Comparison of ENCODE assay signal across 22 mouse cellular contexts in genomic region chr2:31612627-31613026, GRCm38 (mm10). TPM values are rescaled to one million over a fixed set of nuclear protein-coding genes. Genes with fewer than 3 reads are reported as not detected.
A peak's percentile ranks its signal among the peaks of the same experiment; 100 is the strongest.
DNase-seq lines count a peak whose midpoint lies in the region; ATAC-seq and TF ChIP-seq lines count a peak whose summit lies in the region.
"Had no signal": no experiment of that assay in that cellular context is flagged by ENCODE, and none has a peak within 500 bp of the region (broad histone marks: within the 10 kb centered on the region; RNA-seq: fewer than 3 reads in every experiment).

No protein-coding gene starts in this region.

- H3K27me3 ChIP-seq in CH12.LX (replicated peaks): no peaks in the 10 kb centered on the region
- H3K27me3 ChIP-seq in forebrain, embryonic 15.5 days: no peaks in the 10 kb centered on the region
- no peaks in the 10 kb centered on the region for H3K27me3 ChIP-seq in midbrain, embryonic 15.5 days (replicated peaks)
- H3K27me3 ChIP-seq: embryonic facial prominence, embryonic 12.5 days; forebrain, embryonic 13.5 days had no signal

- no peak overlapping the region for H3K4me2 ChIP-seq in CH12.LX (ENCODE audit: insufficient read depth, low read depth, poor library complexity, severe bottlenecking)
- H3K4me2 ChIP-seq in forebrain, embryonic 15.5 days (replicated peaks): no peak overlapping the region
- no peak overlapping the region for H3K4me2 ChIP-seq in midbrain, embryonic 15.5 days
- H3K4me2 ChIP-seq: embryonic facial prominence, embryonic 12.5 days; forebrain, embryonic 13.5 days had no signal

- no peak for ATAC-seq in forebrain, embryonic 15.5 days (replicated peaks)
- ATAC-seq in midbrain, embryonic 15.5 days (replicated peaks): no peak
- ATAC-seq: forebrain, embryonic 13.5 days; forebrain, embryonic 16.5 days had no signal

- no peaks in the 10 kb centered on the region for H3K79me2 ChIP-seq in CH12.LX (replicated peaks; ENCODE audit: control insufficient read depth, extremely low read depth, insufficient read depth, poor library complexity, severe bottlenecking)

- peaks cover 58 to 83% of the 10 kb centered on the region in 2 experiments for H3K36me3 ChIP-seq in CH12.LX (replicated peaks in 1 of 2; ENCODE audit: control insufficient read depth in 1 of 2, insufficient read depth in 1 of 2, low read length in 1 of 2)
- H3K36me3 ChIP-seq in forebrain, embryonic 15.5 days: peaks cover 68% of the 10 kb centered on the region
- H3K36me3 ChIP-seq in midbrain, embryonic 15.5 days (replicated peaks): peaks cover 53% of the 10 kb centered on the region

- peak overlapping the region in 1 of 3 experiments; percentile 54 for H3K4me3 ChIP-seq in CH12.LX (replicated peaks in 1 of 3; ENCODE audit: low read depth in 2 of 3, low read length in 2 of 3, poor library complexity in 1 of 3)
- H3K4me3 ChIP-seq in forebrain, embryonic 15.5 days: no peak overlapping the region
- H3K4me3 ChIP-seq in midbrain, embryonic 15.5 days: no peak overlapping the region
- H3K4me3 ChIP-seq: embryonic facial prominence, embryonic 10.5 days; embryonic facial prominence, embryonic 12.5 days; forebrain, embryonic 13.5 days had no signal

- peak; percentile 64 for DNase-seq in CD4-positive, CD25-positive, alpha-beta regulatory T cell, adult 2 months (ENCODE audit: low read depth, low spot score)
- peak; percentile 69 for DNase-seq in CH12.LX (ENCODE audit: extremely low read depth)
- peak; percentile 71 for DNase-seq in induced T-regulatory cell, adult 2 months (ENCODE audit: low read depth)
- no peak for DNase-seq in adipocyte (ENCODE audit: low spot score)
- no peak for DNase-seq in thymus, postnatal 14 days
- DNase-seq: adrenal gland, adult 2 months; adrenal gland, postnatal 10 days; adrenal gland, postnatal 25 days; cerebellum, adult 11 months; cerebellum, adult 18-20 months; cerebellum, adult 8-10 months; cerebellum, adult 9-11 months; cerebellum, postnatal 25 days had no signal

- H3K9me3 ChIP-seq in CH12.LX (replicated peaks; ENCODE audit: low read length): no peaks in the 10 kb centered on the region
- H3K9me3 ChIP-seq in forebrain, embryonic 15.5 days: no peaks in the 10 kb centered on the region
- H3K9me3 ChIP-seq in midbrain, embryonic 15.5 days: no peaks in the 10 kb centered on the region
- H3K9me3 ChIP-seq: embryonic facial prominence, embryonic 10.5 days; embryonic facial prominence, embryonic 12.5 days; forebrain, embryonic 13.5 days had no signal

- WGBS in forebrain, embryonic 15.5 days: 82% methylated on average over 6 of the region's 6 CpGs
- 87% methylated on average over 6 of the region's 6 CpGs for WGBS in midbrain, embryonic 15.5 days

- TF ChIP-seq EP300 in CH12.LX (IDR thresholded peaks at IDR 0.05; ENCODE audit: low read length): no peak; the same call in 1 of the 2 replicates

- no peak for TF ChIP-seq POLR2A in CH12.LX (IDR thresholded peaks at IDR 0.05; ENCODE audit: low read depth, low read length)

- in situ Hi-C loops in CH12.LX (cut with MboI; ENCODE audit: low pct_ligation_motif_present, low pct_unique_long_range_greater_than_20kb, low sequenced_read_pairs): no loop called here

- TF ChIP-seq RAD21 in CH12.LX (IDR thresholded peaks at IDR 0.05; ENCODE audit: low read depth, low read length): no peak

- H3K4me1 ChIP-seq in CH12.LX (ENCODE audit: control insufficient read depth in 1 of 2, insufficient read depth in 2 of 2): peaks cover 34 to 56% of the 10 kb centered on the region in 2 experiments
- H3K4me1 ChIP-seq in forebrain, embryonic 15.5 days: peaks cover 9% of the 10 kb centered on the region
- peaks cover 5% of the 10 kb centered on the region; the same call in 1 of the 2 replicates for H3K4me1 ChIP-seq in midbrain, embryonic 15.5 days
- H3K4me1 ChIP-seq: embryonic facial prominence, embryonic 12.5 days had no signal

- dilution Hi-C loops in CH12.LX (cut with MboI; ENCODE audit: extremely low pct_ligation_motif_present, extremely low pct_unique_long_range_greater_than_20kb, low sequenced_read_pairs): no loop called here

- no peak for TF ChIP-seq CTCF in CH12.LX (conservative IDR thresholded peaks at IDR 0.05 in 1 of 2, IDR thresholded peaks at IDR 0.05 in 1 of 2; ENCODE audit: low read depth in 2 of 2, low read length in 2 of 2)

- no peak overlapping the region for H3K9ac ChIP-seq in CH12.LX (ENCODE audit: insufficient read depth, low read depth)
- no peak overlapping the region for H3K9ac ChIP-seq in forebrain, embryonic 15.5 days (replicated peaks)
- no peak overlapping the region for H3K9ac ChIP-seq in midbrain, embryonic 15.5 days
- H3K9ac ChIP-seq: embryonic facial prominence, embryonic 12.5 days; forebrain, embryonic 13.5 days had no signal

- H3K27ac ChIP-seq in CH12.LX (ENCODE audit: insufficient read depth, low read depth): peak overlapping the region; percentile 76
- no peak overlapping the region for H3K27ac ChIP-seq in forebrain, embryonic 15.5 days (replicated peaks)
- H3K27ac ChIP-seq in midbrain, embryonic 15.5 days: no peak overlapping the region
- H3K27ac ChIP-seq: embryonic facial prominence, embryonic 10.5 days; embryonic facial prominence, embryonic 12.5 days; forebrain, embryonic 13.5 days had no signal

TF ChIP-seq in CH12.LX, 34 proteins besides CTCF, POLR2A, EP300 and RAD21:
- 0 out of 2 replicates have a peak, but pooled peaks have one; percentile 34 for TF ChIP-seq IRF4 (IDR thresholded peaks at IDR 0.05; ENCODE audit: low read depth, low read length)
- TF ChIP-seq MAZ (IDR thresholded peaks at IDR 0.05; ENCODE audit: low read depth, low read length): peak; percentile 72; the same call in 1 of the 2 replicates
- peak; percentile 53 for TF ChIP-seq USF1 (IDR thresholded peaks at IDR 0.05; ENCODE audit: low read depth, low read length)
- TF ChIP-seq UBTF (IDR thresholded peaks at IDR 0.05; ENCODE audit: low read depth, low read length): no peak; the same call in 1 of the 2 replicates
- 0 out of 2 replicates have a peak, but pooled peaks have one; percentile 18 for TF ChIP-seq BHLHE40 (IDR thresholded peaks at IDR 0.05; ENCODE audit: low read depth, low read length)
- peak; percentile 70 for TF ChIP-seq ETS1 (conservative IDR thresholded peaks at IDR 0.05; ENCODE audit: low read depth, low read length)
- TF ChIP-seq ELF1 (IDR thresholded peaks at IDR 0.05; ENCODE audit: low read depth, low read length): no peak

RNA-seq across cellular contexts. Expression of gene Prdm12, which starts 27.2 kb away (rescaled TPM):
- total RNA-seq in CH12.LX (2012; rRNA removed) (not detected in 2 replicates), CH12.LX (2014; rRNA removed) (not detected in 2 replicates)
- not detected in 2 replicates for polyA plus RNA-seq in CH12.LX (2012; ENCODE audit: insufficient read length, low read depth)
- 2.9 and 4.1 TPM in 2 replicates for polyA plus RNA-seq in forebrain, embryonic 15.5 days (2015; fragmentation: Nextera tagmentation; extraction: Ambion mirVana)
- 5.4 and 5.9 TPM in 2 replicates for polyA plus RNA-seq in midbrain, embryonic 15.5 days (2015; fragmentation: Nextera tagmentation; extraction: Ambion mirVana)
- total RNA-seq: adrenal gland, adult 2 months; adrenal gland, postnatal 10 days; adrenal gland, postnatal 25 days; adrenal gland, postnatal 4 days; MEL had no signal
- polyA plus RNA-seq: adrenal gland, adult 2 months; C2C12 had no signal

RNA-seq across cellular contexts. Expression of gene Fubp3, which starts 40.2 kb away (rescaled TPM):
- total RNA-seq in CH12.LX (2012; rRNA removed): 33.5 and 36.8 TPM in 2 replicates
- 64.2 and 68.6 TPM in 2 replicates for total RNA-seq in CH12.LX (2014; rRNA removed)
- 52.3 and 57.3 TPM in 2 replicates for polyA plus RNA-seq in CH12.LX (2012; ENCODE audit: insufficient read length, low read depth)
- polyA plus RNA-seq in forebrain, embryonic 15.5 days (2015; fragmentation: Nextera tagmentation; extraction: Ambion mirVana): 57.5 and 63.0 TPM in 2 replicates
- polyA plus RNA-seq in midbrain, embryonic 15.5 days (2015; fragmentation: Nextera tagmentation; extraction: Ambion mirVana): 46.2 and 47.4 TPM in 2 replicates

RNA-seq across cellular contexts. Expression of gene Exosc2, which starts 57.9 kb away (rescaled TPM):
- total RNA-seq in CH12.LX (2012; rRNA removed): 104 and 139 TPM in 2 replicates
- 167 and 183 TPM in 2 replicates for total RNA-seq in CH12.LX (2014; rRNA removed)
- polyA plus RNA-seq in CH12.LX (2012; ENCODE audit: insufficient read length, low read depth): 110 and 134 TPM in 2 replicates
- polyA plus RNA-seq in forebrain, embryonic 15.5 days (2015; fragmentation: Nextera tagmentation; extraction: Ambion mirVana): 41.6 and 44.2 TPM in 2 replicates
- 40.3 and 46.0 TPM in 2 replicates for polyA plus RNA-seq in midbrain, embryonic 15.5 days (2015; fragmentation: Nextera tagmentation; extraction: Ambion mirVana)

Comparison
In these comparisons a context has a peak if more than half of its experiments do, and no peak if none do; other contexts are left out.
1. DNase-seq: peak in CD4-positive, CD25-positive, alpha-beta regulatory T cell, adult 2 months (single experiment), CH12.LX (single experiment) and induced T-regulatory cell, adult 2 months (single experiment); none in adipocyte (single experiment) and thymus, postnatal 14 days (single experiment).